Mouse (Mus musculus): Measurements from ENCODE around the gene Nfib.

Nfib gene

DNA sequence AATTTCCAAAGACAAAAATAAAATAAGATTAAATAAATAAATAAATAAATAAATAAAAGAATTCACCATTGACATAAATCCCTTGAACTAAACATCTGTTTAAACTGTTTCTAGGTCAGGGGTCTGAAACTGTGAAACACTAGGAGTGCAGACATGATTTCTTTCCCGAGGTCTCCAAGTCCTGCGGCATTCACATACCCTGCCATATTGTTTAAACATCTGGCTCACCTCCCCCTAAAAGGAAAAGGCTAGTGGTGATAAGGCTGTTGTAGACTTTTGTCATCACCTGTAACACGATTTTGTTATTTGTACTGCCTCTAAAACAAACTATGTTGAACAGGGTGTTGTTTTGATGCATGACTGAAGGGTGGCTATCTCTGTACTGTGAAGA lies 249.2 kb downstream of the Nfib start:
- no peak for DNase-seq

DNA sequence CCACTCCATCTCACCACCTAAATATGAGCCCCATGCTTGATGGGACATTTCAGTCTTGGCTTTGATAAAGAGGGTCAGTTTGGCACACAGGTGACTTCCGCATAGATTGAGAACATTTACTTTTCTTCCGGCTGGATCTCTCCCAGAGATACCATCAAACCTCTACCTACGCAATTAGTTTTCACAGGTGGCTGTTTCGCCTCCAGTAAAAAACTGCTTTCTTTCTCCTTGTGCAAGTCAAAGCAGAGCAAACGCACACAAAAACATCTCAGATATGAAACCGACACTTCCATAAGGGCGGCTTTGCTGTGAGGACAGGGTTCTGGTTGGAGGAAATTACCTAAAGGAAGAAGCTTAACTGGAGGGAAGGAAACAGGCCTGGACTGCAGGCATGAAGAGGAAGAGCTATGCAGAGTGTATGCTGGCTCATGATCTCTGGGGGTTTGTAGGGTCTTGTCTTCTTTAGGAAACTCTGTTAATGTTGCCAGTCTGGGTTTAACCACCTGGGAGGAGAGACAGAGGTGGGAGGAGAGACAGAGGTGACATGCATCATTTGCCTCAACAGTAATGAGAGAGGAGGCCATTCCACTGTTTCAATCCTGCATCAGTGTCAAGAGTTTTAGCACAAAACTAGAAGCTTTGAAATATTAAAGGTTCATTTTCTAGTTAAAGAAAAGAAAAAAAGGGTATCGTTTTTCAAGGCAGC lies 249.8 kb downstream of the Nfib start:
- DNase-seq, result no peak

DNA sequence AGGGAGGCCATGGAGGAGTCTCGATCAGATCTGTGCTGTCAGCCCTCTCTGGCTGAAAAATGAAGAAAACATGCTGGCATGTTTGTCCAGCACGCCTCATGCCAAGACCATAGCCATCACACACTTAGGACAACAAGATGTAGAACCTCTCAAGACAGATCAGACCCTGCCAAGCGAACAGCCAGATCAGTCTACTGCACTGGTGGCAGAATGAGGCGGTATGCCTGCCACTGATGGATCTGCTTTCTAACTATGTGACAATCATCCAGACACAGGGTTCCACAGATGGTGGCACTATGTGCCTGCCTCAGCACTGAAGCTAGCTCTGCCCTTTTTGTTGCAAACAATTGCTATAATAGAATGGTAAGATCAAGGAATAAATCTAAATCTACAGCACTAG lies 250.6 kb downstream of the Nfib start:
- DNase-seq, result no peak

DNA sequence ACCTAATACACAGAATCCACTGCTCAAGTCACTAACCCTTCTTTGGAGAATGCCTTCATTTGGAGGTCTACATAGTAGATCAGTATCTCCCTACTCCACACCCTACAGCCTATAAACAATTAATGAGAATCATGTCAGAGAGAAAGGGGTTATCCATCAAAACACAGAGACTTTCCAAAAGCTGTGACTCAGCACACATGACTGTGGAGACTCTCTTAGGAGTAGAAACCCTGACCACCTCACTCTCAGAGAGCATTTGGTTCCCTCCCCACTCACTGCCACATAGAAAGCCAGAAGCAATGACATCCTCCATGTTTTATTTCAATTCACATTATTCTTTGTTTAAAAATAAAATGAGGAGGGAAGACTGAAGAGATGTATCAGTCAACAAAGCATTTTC lies 252.2 kb downstream of the Nfib start:
- no peak for DNase-seq

DNA sequence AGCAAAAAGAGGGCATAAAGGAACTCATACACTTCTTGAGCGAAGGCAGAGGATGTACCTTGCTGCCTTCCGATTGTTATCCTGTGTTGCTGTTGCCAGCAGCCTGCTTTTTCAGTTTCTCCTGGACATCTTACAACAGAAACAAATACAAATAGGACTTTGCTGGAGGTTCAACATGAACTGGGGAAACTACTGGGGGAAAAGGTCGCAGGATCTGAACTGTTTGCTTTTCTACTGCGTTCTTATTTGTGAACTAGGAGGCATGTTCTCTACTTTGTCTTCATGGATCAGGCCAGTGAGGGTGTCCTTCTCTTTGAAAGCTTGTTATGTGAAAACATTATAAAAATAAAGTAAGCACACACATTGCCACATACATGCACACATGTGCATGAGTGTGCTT lies 252.6 kb downstream of the Nfib start:
- no peak for DNase-seq

DNA sequence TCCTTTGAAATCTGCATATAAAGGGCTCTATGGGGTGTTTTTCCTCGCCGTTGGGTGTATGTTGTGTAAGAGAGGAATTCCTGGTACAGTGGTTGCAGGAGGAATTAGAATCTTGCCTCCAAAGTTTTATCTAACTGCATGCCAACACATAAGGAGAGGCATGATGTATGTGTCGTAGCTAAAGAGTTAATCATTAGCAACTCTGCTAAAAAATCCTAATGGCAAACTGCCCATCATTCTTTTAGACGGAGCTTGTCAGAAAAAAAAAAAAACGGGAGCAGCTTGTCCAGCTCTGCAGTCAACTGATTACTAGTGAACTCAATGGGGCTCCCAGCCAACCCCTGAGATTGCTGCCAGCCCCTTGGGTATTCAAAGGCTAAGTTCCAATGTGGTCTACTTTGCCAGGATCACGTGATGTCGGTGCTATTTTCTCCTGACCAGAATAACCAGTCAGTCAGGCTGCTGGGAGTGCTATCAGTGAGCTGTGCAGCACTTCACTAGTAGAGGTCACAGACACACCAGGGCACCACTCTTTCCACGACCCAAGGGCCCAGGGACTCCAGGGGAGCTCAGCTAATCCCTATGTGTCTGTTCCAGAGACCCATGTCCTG lies 258.4 kb downstream of the Nfib start:
- peak; percentile 89 to 92 for DNase-seq

DNA sequence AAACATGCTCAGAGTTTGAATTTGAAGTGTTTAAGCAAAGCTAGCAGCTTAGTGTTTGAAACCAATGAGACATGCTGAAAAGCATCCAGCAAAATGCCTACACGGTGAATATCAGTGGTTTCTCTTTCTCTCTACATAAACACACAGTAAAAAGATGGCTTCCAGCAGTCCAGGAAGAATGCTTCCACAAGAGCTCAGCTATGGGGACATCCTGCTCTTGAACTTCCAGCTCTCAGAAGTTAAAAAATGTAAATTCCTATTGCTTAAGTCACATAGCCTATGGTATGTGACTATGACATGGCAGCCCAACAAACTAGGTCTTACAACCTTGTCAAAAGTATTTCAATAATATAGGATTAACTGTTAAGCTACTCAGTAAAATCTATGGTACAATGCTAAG lies 261.5 kb downstream of the Nfib start:
- DNase-seq, result no peak

DNA sequence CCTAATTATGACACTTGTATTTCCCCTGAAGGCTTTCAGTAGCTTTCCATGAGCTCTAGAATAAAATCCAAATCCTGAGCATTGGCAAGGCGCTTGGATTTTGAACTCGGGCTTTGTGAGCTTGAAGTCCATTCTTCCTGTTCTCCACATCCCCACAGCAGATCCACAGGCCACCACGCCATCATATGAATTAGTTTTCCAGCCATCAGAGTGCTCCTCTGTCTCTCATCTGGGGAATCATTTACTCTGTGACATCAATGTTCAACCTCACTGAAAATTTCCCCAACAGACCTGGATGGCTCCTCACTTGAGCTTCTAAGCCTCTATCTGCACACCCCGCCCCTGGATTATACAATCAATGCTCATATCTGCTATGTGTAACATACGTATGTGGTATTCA lies 262.1 kb downstream of the Nfib start:
- DNase-seq, result no peak

DNA sequence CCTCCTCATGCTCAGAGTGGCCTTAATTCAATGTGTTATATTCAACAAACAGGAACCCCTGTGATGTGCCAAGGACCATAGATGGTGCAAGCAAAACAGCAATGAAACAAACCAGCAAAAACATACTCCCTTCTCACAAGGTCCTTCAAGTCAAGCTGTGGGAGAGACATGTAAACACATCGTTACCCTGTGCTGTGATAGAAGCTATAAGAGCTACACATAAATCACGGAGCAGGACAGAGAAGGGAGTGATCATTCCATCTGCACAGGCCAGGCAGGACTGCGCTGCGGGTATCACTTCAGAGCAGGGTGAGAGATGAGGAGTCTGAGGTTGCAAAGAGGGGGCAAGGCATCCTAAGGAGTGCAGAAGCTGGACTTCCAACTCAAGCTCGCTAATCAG lies 262.5 kb downstream of the Nfib start:
- DNase-seq, result no peak

DNA sequence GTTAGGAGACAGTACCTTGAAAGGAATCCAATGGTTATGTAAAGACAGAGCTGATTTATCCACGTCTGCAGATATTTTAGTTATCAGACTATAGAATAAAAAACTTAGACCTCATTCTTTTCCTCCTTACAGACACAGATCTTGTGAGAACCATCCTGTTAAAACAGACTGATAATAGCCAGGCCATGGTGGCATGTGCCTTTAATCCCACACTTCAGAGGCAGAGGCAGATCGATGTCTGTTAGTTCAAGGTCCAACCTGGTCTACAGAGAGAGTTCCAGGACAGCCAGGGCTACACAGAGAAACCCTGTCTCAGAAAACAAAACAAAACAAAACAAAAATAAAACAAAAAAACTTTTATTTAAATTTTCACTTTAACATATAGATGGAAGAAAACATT lies 264.9 kb downstream of the Nfib start:
- DNase-seq, result no peak

DNA sequence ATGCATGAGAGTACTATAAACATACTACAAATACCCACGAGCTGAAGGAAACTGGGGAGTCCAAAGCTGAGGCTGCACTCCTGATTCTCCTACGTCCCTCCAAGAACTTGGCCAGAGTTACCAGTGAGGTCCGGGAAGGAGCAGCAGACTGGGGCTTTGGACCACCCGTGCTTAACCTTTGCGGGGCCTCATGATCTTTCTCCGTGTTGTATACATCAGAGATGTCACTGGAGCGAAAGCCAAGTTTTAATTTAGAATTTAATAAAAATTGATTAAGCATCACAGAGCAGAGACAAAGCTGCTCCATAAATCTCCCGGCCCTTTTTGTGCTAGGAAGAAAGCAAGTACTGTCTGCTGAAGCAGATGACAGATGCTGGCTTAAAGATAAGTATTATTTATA lies 265.7 kb downstream of the Nfib start:
- no peak for DNase-seq

DNA sequence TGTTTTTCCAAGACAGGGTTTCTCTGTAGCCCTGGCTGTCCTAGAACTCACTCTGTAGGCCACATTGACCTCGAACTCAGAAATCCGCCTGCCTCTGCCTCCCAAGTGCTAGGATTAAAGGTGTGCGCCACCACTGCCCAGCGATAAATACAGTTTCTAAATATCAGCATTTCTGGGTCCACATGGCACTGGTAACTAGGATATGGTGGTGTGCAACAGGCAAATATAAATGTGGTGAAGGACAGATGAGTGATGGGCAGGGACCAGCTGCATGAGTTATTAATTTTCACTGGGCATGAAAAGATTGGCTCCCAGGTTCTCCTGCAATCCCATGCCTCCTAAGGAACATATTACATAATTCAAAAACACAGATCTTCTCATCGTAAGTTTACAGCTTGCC lies 266.9 kb downstream of the Nfib start:
- no peak for DNase-seq

DNA sequence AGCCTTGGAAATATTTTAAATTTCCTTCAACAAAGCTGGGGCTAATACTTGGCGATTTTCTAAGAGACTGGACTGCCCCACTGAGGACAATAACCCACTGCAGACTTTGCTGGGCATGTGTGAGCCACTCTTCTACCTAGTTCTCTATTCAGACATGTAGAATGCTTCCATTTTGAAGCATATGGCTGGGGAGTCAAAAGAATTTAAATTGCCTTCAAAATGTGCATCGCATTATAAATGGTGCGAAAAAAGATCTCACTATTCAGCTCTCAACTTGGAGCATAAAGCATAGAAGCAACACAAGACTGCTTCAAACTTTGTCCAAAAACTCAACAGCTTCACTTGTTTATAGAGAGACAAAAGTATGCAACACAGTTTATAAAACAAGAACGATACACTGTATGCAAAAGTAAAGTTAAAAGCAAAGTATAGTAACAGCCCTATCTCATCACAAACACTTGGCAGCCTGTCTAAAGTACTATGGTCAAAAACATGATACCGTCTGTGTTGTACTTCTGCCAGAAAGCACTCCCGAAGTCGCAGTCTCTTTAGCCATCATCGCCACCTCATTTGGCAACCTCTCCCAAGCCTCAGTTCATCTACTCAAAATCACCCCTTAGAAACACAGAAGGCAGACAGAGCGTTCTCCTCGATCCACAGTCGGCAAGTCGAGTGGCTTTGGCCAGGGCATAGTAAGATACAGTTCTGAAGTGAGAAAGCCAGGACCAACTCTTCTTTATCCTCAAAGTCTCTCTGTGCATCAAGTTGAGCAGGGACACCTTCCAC lies 267.8 kb downstream of the Nfib start:
- no peak for DNase-seq

DNA sequence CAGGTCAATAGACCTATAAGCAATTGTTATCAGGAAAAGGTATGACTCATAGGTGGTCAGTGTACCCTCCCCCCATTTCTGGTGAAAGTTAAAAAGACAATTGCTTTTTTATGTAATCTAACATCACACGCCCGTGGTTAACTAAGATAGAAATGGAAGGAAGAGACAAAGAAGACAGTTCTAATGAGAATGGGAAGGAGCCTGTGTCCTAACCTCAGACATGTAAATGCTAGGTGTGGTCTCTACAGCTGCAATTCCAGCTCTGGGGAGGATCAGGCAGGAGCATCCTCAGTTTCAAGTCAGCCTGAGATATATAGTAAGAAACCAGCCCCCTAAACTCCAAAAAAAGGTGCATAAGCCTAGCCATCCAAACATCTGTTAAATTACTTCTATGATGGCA lies 268.9 kb downstream of the Nfib start:
- no peak for DNase-seq

DNA sequence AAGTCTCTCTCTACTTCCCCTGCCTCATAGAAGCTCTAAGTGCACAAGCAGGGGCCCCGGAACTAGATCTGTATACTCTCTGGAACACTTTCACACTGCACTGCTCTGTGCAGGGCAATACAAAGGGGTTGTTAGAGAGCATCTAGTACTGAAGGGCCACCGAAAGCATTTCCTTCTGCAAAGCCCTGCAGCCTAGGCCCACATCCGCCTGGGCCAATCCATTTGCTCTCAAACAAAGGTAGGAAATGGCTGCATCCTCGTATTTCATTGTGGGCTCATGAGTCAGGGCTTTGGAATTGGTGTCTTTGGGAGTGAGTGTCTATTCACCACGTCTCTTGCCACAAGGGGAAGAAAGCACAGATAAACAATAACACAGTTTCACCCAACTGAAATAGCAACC lies 269.8 kb downstream of the Nfib start:
- no peak for DNase-seq

DNA sequence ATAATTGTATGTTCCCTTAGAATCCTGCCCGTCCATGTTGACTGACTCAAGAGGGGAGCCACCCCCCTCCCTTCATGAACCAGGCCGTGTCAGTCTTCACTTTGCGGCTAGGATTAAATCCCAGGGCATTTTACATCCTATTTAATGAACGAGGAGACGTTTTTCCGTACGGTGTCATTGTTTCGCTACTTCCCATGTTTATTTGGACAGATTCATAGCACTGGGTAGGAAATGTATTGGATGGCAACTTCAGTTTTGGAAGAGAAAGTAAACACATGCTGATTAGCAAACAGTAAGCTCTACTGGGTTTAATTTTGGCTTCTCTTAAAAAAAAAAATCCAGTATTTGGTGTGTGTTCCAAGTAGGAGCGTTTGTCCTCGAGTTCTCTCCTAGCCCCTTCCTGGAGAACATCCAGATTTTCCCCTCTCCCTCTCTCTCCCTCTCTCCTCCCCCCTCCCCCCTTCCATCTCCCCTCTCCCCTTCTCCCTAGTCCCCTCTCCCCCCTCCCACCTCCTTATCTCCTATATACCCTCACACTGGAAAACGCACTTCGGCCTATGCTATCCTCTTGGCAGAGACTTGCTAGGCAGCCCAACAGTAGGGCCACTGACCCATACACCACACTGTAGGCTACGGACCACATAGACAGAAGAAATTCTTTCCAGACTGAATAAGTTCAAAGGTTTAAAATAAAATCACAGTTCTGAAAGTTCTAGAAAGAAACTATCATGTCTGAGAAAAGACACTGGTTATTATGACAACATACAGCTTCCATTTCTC lies 271.4 kb downstream of the Nfib start:
- DNase-seq, result no peak

DNA sequence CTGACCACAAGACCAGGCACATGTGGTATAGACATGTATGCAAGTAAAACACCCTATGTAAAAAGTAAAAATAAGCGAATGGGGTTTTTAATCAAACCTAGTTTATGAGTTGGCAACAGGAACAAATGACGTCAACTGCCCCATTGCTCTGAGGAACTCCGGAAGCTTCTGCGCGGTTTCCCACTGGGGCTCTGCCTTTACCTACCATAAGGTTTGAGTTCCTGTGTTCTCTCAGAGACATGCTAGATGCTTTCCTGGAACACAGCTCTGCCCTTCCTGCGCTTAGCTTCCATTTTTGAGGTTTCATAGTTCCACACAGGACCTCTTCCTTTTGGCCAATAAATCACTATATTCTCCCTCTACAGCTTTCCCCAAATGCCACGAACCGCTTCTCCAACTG lies 273.7 kb downstream of the Nfib start:
- no peak for DNase-seq

DNA sequence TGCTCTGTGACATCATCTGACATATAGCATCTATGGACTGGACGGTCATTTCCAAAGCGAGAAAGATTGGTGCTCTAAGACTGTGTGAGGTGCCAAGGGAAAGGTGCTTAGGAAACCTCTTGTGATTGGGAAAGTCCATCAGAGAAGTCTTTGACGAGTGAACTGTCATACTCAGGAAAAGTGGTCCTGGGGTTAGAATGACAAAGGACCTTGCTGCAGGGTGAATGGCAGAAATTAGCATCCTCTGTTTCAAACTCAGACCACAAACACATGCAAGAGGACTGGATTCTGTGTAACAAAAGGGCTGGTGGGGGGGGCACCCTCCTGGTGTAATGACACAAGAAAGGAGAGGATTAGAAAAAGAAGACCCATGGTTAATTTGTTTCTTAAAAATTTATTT lies 274.7 kb downstream of the Nfib start:
- DNase-seq, result no peak

DNA sequence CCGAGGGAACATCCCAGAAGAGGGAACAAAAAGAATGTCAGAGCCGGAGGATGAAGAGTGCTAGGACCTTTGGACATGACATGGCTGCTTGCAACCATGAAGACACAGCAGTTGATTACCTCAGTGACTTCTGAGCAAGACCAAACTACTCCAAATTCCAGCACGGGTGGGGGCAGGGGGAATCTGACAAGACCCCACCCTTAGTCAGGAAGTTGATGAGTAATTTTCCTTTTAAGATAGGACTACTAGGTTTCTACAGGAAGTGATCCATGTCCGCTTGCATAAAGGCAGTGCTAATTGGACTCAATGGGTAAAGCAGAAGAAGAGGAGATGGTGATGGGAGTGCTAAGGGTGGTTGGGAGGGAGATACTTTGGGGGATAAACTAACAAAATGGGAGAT lies 279.3 kb downstream of the Nfib start:
- no peak for DNase-seq

DNA sequence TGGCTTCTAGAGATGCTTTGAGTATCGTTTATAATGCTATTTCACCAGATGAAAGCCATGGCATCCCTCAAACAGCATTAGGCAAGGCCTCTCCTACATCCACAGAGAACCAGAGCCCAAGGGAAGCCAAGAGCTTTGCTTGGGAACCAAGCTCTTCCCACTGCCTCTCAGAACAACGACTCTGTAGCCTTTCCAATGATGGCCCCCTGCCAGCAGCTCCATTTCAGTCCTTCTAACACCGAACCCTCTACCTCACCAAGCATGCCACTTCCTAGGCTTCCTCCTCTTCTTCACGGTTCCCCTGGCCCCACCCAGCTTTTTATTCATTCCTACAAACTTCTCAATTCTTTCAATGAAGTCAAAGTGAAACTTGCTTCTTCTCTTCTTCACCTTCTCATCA lies 287.3 kb downstream of the Nfib start:
- peak; percentile 51 to 53 for DNase-seq

DNA sequence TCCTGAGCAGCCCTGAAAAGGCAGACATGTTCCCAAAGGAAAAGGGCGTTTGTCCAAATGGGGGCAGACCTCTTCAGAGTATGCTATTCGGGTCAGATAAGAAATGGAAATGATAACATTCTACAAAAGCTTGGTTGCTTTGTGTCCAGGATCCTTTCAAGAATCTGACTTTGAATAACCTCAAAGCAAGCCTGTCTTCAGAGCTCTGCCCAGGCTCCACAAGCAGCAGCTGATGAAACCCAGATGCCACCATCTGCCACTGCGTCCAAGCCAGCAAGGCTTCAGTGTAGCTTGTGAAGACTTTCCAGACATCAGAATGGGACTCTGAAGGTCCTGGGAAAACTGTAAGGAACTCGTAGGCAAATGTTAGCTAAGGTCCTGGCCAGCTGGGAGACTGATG lies 289.7 kb downstream of the Nfib start:
- peak; percentile 54 to 59 for DNase-seq

DNA sequence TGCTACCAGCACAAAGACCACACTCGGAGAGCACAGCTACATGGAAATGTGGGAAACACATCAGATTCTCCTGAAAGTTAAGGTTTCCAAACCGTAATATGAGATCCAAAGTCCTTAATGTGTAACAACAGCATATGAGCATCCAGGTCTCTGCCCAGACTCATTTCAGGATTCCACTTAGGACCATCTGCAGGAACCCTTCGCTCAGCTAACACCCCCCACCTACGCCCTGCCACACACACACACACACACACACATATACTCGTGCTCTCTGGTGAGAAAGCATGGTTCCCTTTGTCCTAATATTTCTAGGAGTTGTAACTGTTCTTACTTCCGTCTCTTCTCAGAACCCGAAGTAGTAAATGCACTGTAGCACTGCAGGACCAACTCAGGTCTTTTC lies 292.9 kb downstream of the Nfib start:
- DNase-seq, result no peak

DNA sequence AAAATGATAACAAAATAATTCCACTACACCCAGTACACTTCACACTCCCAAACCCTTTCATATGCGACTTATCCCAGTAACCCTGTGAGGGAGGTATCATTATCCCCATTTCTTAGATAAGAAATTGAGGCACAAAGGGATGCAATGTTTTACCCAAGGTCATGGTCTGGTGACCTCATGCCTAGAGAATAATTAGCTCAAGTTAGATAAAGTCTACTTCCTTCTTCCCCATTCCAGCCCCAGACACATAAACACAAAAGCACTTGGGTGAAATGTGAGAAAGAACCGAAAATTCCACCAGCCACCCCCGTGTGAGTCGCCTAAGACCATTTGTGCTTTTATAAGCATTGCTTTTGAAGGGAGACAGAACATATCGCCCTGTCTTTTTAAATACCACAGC lies 293.6 kb downstream of the Nfib start:
- DNase-seq, result no peak

Data from cerebellum, postnatal 36 days (tissue).